Mouse (Mus musculus): ENCODE measurements at regions not wholly inside any gene's neighbourhood (a gene's known extent, or its start where the extent isn't known, plus 50 kb on each side); places are given as distances from the start of the nearest gene placed in this dataset.
A peak's percentile ranks its signal among the peaks of the same experiment; 100 is the strongest.

DNA sequence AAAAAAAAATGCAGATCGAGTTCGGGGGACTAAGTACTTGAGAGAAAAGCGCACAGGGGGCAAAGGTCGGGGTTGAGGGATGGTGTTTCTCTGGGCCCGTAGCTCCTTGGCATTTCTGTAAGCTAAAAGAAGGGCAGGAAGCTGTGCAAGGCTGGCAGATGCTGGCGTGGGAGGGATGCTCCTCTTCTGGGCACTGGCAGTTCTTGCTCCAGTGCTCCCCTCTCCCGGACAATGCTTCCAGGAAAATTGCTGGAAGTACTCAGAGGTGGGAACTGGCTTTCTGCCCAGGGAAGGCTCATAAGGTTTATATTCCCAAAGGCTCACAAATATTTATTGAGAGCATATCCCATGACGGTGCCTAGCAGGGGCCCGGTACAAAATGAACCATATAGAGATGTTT, 136.6 kb upstream of the Sdk2 start:
- Histone ChIP-seq H3K27ac (ENCODE audit: low read depth, low read length) (no peak overlapping the region), H3K36me3 (ENCODE audit: control insufficient read depth, insufficient read depth) (no peaks in the 10 kb centered on the region), H3K9ac (ENCODE audit: low read depth, low read length) (no peak overlapping the region), H3K27me3 (replicated peaks; ENCODE audit: control insufficient read depth, insufficient read depth, low read length) (no peaks in the 10 kb centered on the region), H3K4me2 (replicated peaks; ENCODE audit: low read depth) (no peak overlapping the region), H3K4me1 (replicated peaks; ENCODE audit: control insufficient read depth, insufficient read depth, low read length) (no peaks in the 10 kb centered on the region), H3K9me3 (ENCODE audit: control insufficient read depth) (no peaks in the 10 kb centered on the region), H3K4me3 (ENCODE audit: low read depth, low read length) (no peak overlapping the region)
- no peak for TF ChIP-seq CTCF (IDR thresholded peaks at IDR 0.05; ENCODE audit: low read depth)
- WGBS, result 54% methylated on average over 9 of the region's 9 CpGs
- no peak for ATAC-seq

DNA sequence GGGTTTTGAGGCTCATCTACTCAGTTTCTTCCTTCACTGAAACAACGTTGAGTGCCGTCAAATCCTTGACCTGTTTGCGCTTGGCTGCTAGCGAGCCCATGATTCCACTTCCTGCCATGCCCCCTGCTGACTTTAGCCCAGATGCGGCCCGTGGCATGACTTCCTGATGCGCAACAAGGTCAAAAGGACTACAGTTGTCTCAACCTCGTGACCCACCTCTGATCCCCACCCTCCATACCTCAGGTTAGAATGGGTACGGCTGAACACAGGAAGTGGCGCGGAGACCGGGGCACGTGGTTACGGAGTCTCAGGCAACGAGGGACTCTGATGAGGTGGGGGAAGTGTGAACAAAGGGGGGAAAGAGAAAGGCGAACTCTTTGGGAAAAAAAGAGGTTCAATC, 135.6 kb upstream of the Sdk2 start:
- Histone ChIP-seq H3K9ac (ENCODE audit: low read depth, low read length) (no peak overlapping the region), H3K4me2 (replicated peaks; ENCODE audit: low read depth) (no peak overlapping the region), H3K4me1 (replicated peaks; ENCODE audit: control insufficient read depth, insufficient read depth, low read length) (no peaks in the 10 kb centered on the region), H3K4me3 (ENCODE audit: low read depth, low read length) (no peak overlapping the region), H3K27ac (ENCODE audit: low read depth, low read length) (no peak overlapping the region), H3K9me3 (ENCODE audit: control insufficient read depth) (no peaks in the 10 kb centered on the region), H3K36me3 (ENCODE audit: control insufficient read depth, insufficient read depth) (no peaks in the 10 kb centered on the region), H3K27me3 (replicated peaks; ENCODE audit: control insufficient read depth, insufficient read depth, low read length) (no peaks in the 10 kb centered on the region)
- ATAC-seq, result no peak
- 87% methylated on average over 16 of the region's 16 CpGs for WGBS
- TF ChIP-seq CTCF (IDR thresholded peaks at IDR 0.05; ENCODE audit: low read depth), result no peak

DNA sequence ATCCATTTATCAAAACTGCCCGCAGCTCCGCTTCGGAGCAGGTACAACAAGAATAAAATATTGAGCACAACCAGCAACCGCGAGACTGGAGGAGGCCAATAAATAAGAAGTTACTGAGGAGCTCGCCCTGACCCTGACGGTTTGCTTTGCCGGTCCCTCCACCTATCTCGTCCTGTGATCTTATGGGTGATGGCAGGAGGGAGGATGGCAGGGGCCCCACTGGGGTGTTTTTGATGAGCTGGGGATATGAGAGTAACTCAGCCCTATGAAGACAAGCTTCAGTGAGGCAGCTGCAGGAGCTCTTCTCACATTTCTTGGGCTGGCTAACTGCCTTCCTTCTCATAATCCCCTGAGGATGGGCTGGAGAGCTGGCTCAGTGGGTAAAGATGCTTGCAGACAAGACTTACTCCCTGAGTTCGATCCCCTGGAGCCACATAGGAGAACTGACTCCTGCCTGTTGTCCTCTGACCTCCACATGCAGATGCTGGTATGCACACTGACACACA, 132.3 kb upstream of the Sdk2 start:
- Histone ChIP-seq H3K27ac (ENCODE audit: low read depth, low read length) (no peak overlapping the region), H3K4me2 (replicated peaks; ENCODE audit: low read depth) (0 out of 2 replicates have a peak overlapping the region, but pooled peaks have one; percentile 17), H3K9ac (ENCODE audit: low read depth, low read length) (no peak overlapping the region), H3K27me3 (replicated peaks; ENCODE audit: control insufficient read depth, insufficient read depth, low read length) (no peaks in the 10 kb centered on the region), H3K9me3 (ENCODE audit: control insufficient read depth) (no peaks in the 10 kb centered on the region), H3K36me3 (ENCODE audit: control insufficient read depth, insufficient read depth) (no peaks in the 10 kb centered on the region), H3K4me3 (ENCODE audit: low read depth, low read length) (no peak overlapping the region), H3K4me1 (replicated peaks; ENCODE audit: control insufficient read depth, insufficient read depth, low read length) (no peaks in the 10 kb centered on the region)
- WGBS, result 38% methylated on average over 10 of the region's 10 CpGs
- TF ChIP-seq CTCF (IDR thresholded peaks at IDR 0.05; ENCODE audit: low read depth), result no peak
- no peak for ATAC-seq

DNA sequence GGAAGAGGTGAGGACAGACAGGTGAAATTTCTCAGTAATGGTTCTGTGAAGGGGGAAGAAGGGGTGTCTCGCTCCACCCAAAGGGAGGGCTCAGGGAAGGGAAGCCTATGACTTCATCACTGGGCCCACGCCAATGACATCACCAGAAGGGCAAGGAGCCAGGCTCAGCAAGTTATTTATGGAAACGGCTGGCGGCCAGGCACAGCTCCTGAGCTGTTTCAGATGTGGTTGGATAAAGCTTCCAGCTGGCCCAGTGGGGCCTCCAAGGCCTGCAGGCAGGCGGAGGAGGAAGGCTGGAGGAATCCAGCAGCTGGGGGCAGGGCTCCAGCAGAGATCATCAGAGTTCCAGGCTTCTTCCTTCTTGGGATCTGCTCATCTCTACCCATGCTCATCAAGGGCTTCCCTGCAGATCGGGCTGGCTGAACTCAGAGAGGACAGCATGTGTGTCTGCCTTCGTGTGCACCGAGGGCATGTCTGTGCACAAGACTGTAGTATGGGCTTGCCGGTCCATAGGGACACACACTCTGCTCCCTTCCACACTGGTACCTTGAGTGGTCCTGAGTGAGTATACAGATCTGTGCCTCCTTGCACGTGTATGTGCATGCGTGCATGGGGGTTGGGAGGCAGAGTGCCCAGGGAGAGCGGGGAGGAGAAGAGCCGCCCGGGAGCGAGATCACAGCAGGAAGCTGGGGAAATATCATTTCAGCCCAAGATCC, 131.6 kb upstream of the Sdk2 start:
- Histone ChIP-seq H3K9me3 (ENCODE audit: control insufficient read depth) (no peaks in the 10 kb centered on the region), H3K4me2 (replicated peaks; ENCODE audit: low read depth) (0 out of 2 replicates have a peak overlapping the region, but pooled peaks have one; percentile 17), H3K27me3 (replicated peaks; ENCODE audit: control insufficient read depth, insufficient read depth, low read length) (no peaks in the 10 kb centered on the region), H3K9ac (ENCODE audit: low read depth, low read length) (no peak overlapping the region), H3K27ac (ENCODE audit: low read depth, low read length) (no peak overlapping the region), H3K4me3 (ENCODE audit: low read depth, low read length) (no peak overlapping the region), H3K36me3 (ENCODE audit: control insufficient read depth, insufficient read depth) (no peaks in the 10 kb centered on the region), H3K4me1 (replicated peaks; ENCODE audit: control insufficient read depth, insufficient read depth, low read length) (no peaks in the 10 kb centered on the region)
- TF ChIP-seq CTCF (IDR thresholded peaks at IDR 0.05; ENCODE audit: low read depth), result peak; percentile 24; the same call in 1 of the 2 replicates
- WGBS, result 48% methylated on average over 15 of the region's 15 CpGs
- ATAC-seq, result peak; percentile 72

DNA sequence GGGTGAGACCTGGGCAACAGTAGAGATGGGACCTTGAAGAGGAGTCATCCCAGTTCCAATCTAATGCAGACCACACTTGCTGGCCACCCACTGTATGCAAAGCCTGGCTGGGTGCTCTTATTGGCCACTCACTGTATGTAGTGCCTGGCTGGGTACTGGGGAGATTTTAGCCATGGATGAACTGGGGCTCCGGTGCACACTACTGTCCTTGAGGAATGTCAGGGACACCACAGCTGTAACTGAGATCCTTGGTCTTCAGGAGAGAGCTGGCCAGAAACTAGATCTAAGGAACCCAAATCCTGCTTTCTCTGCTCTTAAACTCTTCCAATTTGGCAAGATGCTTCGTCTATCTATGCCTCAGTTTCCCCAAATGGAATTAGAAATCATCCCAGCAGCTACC, 128.4 kb upstream of the Sdk2 start:
- Histone ChIP-seq H3K27me3 (replicated peaks; ENCODE audit: control insufficient read depth, insufficient read depth, low read length) (no peaks in the 10 kb centered on the region), H3K36me3 (ENCODE audit: control insufficient read depth, insufficient read depth) (no peaks in the 10 kb centered on the region), H3K4me3 (ENCODE audit: low read depth, low read length) (no peak overlapping the region), H3K27ac (ENCODE audit: low read depth, low read length) (no peak overlapping the region), H3K9me3 (ENCODE audit: control insufficient read depth) (0 out of 2 replicates have a peak, but pooled peaks cover 3% of the 10 kb centered on the region), H3K4me1 (replicated peaks; ENCODE audit: control insufficient read depth, insufficient read depth, low read length) (no peaks in the 10 kb centered on the region), H3K4me2 (replicated peaks; ENCODE audit: low read depth) (no peak overlapping the region), H3K9ac (ENCODE audit: low read depth, low read length) (no peak overlapping the region)
- WGBS, result 91% methylated on average over 2 of the region's 2 CpGs
- TF ChIP-seq CTCF (IDR thresholded peaks at IDR 0.05; ENCODE audit: low read depth), result no peak
- ATAC-seq, result no peak

DNA sequence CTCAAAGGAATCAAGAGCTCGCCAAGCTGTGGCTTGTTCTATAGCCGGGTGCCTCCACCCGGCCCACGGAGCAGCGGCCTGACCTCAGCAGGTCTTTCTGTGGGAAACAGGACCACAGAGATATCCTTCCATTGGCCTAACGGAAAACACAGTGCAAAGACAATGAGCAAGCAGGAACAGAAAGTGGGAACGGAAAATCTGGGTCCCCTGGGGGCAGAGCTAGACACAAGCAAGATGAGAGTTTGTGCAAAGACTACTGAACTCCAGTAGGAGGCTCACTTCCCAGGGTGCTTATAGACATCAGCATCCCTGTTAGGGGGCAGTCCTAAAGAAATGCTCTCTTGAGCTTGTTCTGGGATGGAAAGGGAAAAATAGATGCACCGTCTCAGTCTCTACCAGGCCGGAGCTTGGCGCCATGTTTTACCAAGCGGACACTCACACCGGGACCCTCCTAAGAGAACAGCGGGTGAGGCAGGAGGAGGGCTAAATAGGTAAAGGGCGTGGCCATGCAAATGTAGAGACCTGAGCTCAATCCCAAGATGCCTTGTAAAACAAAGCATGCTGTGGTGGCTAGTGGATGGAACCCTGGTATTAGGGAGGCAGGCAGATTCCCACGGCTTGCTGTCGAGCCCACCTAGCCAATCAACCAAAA, 127.3 kb upstream of the Sdk2 start:
- Histone ChIP-seq H3K9ac (ENCODE audit: low read depth, low read length) (no peak overlapping the region), H3K9me3 (ENCODE audit: control insufficient read depth) (0 out of 2 replicates have a peak, but pooled peaks cover 3% of the 10 kb centered on the region), H3K27me3 (replicated peaks; ENCODE audit: control insufficient read depth, insufficient read depth, low read length) (no peaks in the 10 kb centered on the region), H3K4me1 (replicated peaks; ENCODE audit: control insufficient read depth, insufficient read depth, low read length) (no peaks in the 10 kb centered on the region), H3K27ac (ENCODE audit: low read depth, low read length) (no peak overlapping the region), H3K4me3 (ENCODE audit: low read depth, low read length) (no peak overlapping the region), H3K36me3 (ENCODE audit: control insufficient read depth, insufficient read depth) (no peaks in the 10 kb centered on the region), H3K4me2 (replicated peaks; ENCODE audit: low read depth) (no peak overlapping the region)
- no peak for ATAC-seq
- 54% methylated on average over 16 of the region's 16 CpGs for whole genome bisulfite sequencing
- TF ChIP-seq CTCF (IDR thresholded peaks at IDR 0.05; ENCODE audit: low read depth), result peak; percentile 43
